Mouse (Mus musculus) erythroid progenitor cell, adult 5-6 weeks (primary cell): ENCODE measurements around the gene Luc7l3. TPM values are rescaled to one million over a fixed set of nuclear protein-coding genes. Genes with fewer than 3 reads are reported as not detected.

ENCODE experiments used
- ATAC-seq: replicated peaks from 2 replicates; pipeline ENCODE4 v1.8.0; 2016; ENCODE audit warnings: moderate number of reproducible peaks, mild to moderate bottlenecking, moderate TSS enrichment, inconsistent platforms; ENCODE audit not compliant: poor library complexity, low FRiP score, severe bottlenecking
- total RNA-seq, 2 experiments: library from RNA; stranded (forward) in 1 of 2; stranded (reverse) in 1 of 2; fragments of 150-400 nt in 1 of 2; fragments of 186-747, 209-891 nt in 1 of 2; gene quantifications; 2 replicates each; pipeline versions ENCODE4 v1.2.3 to v1.2.4; 2015 to 2017; ENCODE audit warnings: low replicate concordance in 2 of 2

Luc7l3 gene
- total RNA-seq, 2 experiments from 2014 or later: 280 to 607 TPM

- ATAC-seq: no peak
These were observed 6.5 kb downstream of the Luc7l3 start for GRCm38 (mm10) chr11:94315308-94315707.

- ATAC-seq: no peak
These were observed 7.6 kb downstream of the Luc7l3 start for GRCm38 (mm10) chr11:94314098-94314652.

GRCm38 (mm10) chr11:94312733-94313132 lies 9.1 kb downstream of the Luc7l3 start:
- ATAC-seq: no peak

- ATAC-seq: no peak
These were observed 26.6 kb downstream of the Luc7l3 start for GRCm38 (mm10) chr11:94294996-94295845.

- ATAC-seq: peak; percentile 98
These were observed 31.6 kb downstream of the Luc7l3 start for GRCm38 (mm10) chr11:94290062-94290740.

- no peak for ATAC-seq
These were observed 34.7 kb downstream of the Luc7l3 start for GRCm38 (mm10) chr11:94287105-94287504.

- ATAC-seq: no peak
These were observed 35.8 kb downstream of the Luc7l3 start for GRCm38 (mm10) chr11:94285886-94286574.

- ATAC-seq: no peak
These were observed 38.2 kb downstream of the Luc7l3 start for GRCm38 (mm10) chr11:94283536-94284099.

GRCm38 (mm10) chr11:94282291-94282690 lies 39.5 kb downstream of the Luc7l3 start:
- ATAC-seq: no peak

GRCm38 (mm10) chr11:94281199-94282181 lies 40.3 kb downstream of the Luc7l3 start, which contains the start of gene Gm21885:
Gene Gm21885 (plus strand): TSS chr11:94281873.
- ATAC-seq: no peak

GRCm38 (mm10) chr11:94276869-94277337 lies 44.9 kb downstream of the Luc7l3 start:
- ATAC-seq: peak; percentile 89

- no peak for ATAC-seq
These were observed 46.1 kb downstream of the Luc7l3 start for GRCm38 (mm10) chr11:94275686-94276085.

- no peak for ATAC-seq
These were observed 46.6 kb downstream of the Luc7l3 start for GRCm38 (mm10) chr11:94275226-94275625.

GRCm38 (mm10) chr11:94274206-94274867 lies 47.5 kb downstream of the Luc7l3 start:
- ATAC-seq: peak; percentile 58

- ATAC-seq: no peak
These were observed 48.5 kb downstream of the Luc7l3 start for GRCm38 (mm10) chr11:94272960-94273927.

- no peak for ATAC-seq
These were observed 50.8 kb downstream of the Luc7l3 start for GRCm38 (mm10) chr11:94271015-94271414.

- no peak for ATAC-seq
These were observed 51.9 kb downstream of the Luc7l3 start for GRCm38 (mm10) chr11:94269906-94270305.
